Mouse (Mus musculus): ENCODE measurements at regions not wholly inside any gene's neighbourhood (a gene's known extent, or its start where the extent isn't known, plus 50 kb on each side); places are given as distances from the start of the nearest gene placed in this dataset.

- TF ChIP-seq POLR2AphosphoS5 (IDR thresholded peaks at IDR 0.05; ENCODE audit: insufficient replicate concordance, low read depth, low read length) (no peak), CTCF (IDR thresholded peaks at IDR 0.05; ENCODE audit: low read depth, low read length) (no peak), GATA2 (IDR thresholded peaks at IDR 0.05; ENCODE audit: borderline replicate concordance, low read depth, low read length) (no peak)
Observed at GRCm38 (mm10) chr13:6189566-6189965, 328.3 kb downstream of the Klf6 start.

Measured in G1E (cell line).